Mouse (Mus musculus) lung, adult 2 months (tissue): Measurements from ENCODE around the gene Gse1.

Experiments used
- CTCF ChIP-seq: fragments of 200-500 bp; IDR thresholded peaks from 2 replicates; pipeline ENCODE4 v1.5.1; 2011; ENCODE audit warnings: mild to moderate bottlenecking, low read length, control low read depth; ENCODE audit not compliant: insufficient read depth
- POLR2A ChIP-seq: fragments of 200-500 bp; IDR thresholded peaks from 2 replicates; pipeline ENCODE4 v1.6.1; 2011; ENCODE audit warnings: low read depth, mild to moderate bottlenecking, control low read depth, low read length, borderline replicate concordance; ENCODE audit errors: extremely low read depth

DNA sequence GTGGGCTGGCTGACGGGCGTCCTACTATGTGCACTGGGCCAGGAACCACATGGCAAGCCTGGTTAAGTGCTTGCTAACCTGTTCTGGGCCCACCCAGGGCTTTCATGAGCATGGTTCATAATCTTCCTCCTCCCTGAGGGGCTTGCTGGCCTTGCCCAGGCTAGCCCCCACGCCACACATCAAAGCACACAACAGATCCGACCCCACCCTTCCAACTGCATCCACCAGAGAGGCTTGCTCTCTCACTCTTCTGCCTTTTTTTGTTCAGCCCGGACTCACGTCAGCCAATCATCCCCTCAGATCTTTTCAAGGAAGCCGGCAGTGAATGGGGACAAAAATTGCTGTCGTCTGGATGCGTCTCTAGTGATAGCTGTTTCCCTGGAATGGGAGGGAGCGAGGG, 112.9 kb downstream of the Gse1 start:
- TF ChIP-seq POLR2A (no peak), CTCF (no peak)
